Mouse (Mus musculus): Measurements from ENCODE around the gene Fbxo34.

DNA sequence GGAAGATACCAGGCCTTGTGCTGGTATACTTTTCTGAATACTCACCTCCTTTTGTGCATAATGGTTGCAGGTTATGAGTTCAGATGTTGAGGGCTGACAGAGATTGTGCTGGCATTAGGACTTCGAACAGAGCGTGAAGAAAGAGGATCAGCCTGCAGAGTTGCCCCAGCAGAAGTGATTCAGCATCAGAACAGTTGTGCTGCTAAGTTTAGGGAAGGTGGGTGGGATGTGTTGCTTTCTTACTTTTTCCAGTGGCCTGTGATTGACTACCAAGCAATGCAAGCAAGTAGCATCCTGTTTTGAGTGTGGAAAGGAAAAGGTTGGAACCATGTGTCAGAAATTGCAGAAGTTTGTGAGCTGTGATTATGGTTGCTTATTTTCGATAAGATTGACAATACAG, 63.4 kb downstream of the Fbxo34 start:
- no peak for TF ChIP-seq HCFC1 (IDR thresholded peaks at IDR 0.05; ENCODE audit: borderline replicate concordance, insufficient read depth, low read length)
- no peak for TF ChIP-seq MAFK (IDR thresholded peaks at IDR 0.05; ENCODE audit: insufficient read depth, low read depth, low read length)
- TF ChIP-seq CHD2 (IDR thresholded peaks at IDR 0.05; ENCODE audit: low read depth, low read length): no peak
- no peak for TF ChIP-seq ZC3H11A (IDR thresholded peaks at IDR 0.05; ENCODE audit: borderline replicate concordance, low read depth, low read length)
